9 mouse cellular contexts compared by ENCODE assay signal in genomic region chr10:43722164-43722563, GRCm38 (mm10).
DNase-seq lines count a peak whose midpoint lies in the region; ATAC-seq lines count a peak whose summit lies in the region.
"Had no signal": no experiment of that assay in that cellular context is flagged by ENCODE, and none has a peak within 500 bp of the region (broad histone marks: within the 10 kb centered on the region; RNA-seq: fewer than 3 reads in every experiment).

No protein-coding gene starts in this region.

- no peak overlapping the region for H3K9ac ChIP-seq in intestine, embryonic 15.5 days
- no peak overlapping the region for H3K9ac ChIP-seq in intestine, embryonic 16.5 days (ENCODE audit: low read depth, low read length)
- H3K9ac ChIP-seq in forebrain, embryonic 13.5 days: no peak overlapping the region
- H3K9ac ChIP-seq in limb, embryonic 11.5 days (ENCODE audit: low read length): no peak overlapping the region
- no peak overlapping the region for H3K9ac ChIP-seq in neural tube, embryonic 14.5 days (replicated peaks; ENCODE audit: low read depth, low read length)

- H3K27ac ChIP-seq in intestine, embryonic 15.5 days: no peak overlapping the region
- H3K27ac ChIP-seq in intestine, embryonic 16.5 days (ENCODE audit: low read length): no peak overlapping the region
- no peak overlapping the region for H3K27ac ChIP-seq in forebrain, embryonic 13.5 days
- peak overlapping the region; percentile 99 for H3K27ac ChIP-seq in limb, embryonic 11.5 days (replicated peaks; ENCODE audit: low read depth, low read length)
- H3K27ac ChIP-seq in neural tube, embryonic 14.5 days (ENCODE audit: low read depth, low read length): no peak overlapping the region; the same call in 1 of the 2 replicates

- no peak overlapping the region for H3K4me3 ChIP-seq in intestine, embryonic 15.5 days (replicated peaks)
- no peak overlapping the region for H3K4me3 ChIP-seq in intestine, embryonic 16.5 days (ENCODE audit: low read length)
- H3K4me3 ChIP-seq in forebrain, embryonic 13.5 days: no peak overlapping the region
- no peak overlapping the region for H3K4me3 ChIP-seq in limb, embryonic 11.5 days (ENCODE audit: low read depth, low read length)
- no peak overlapping the region for H3K4me3 ChIP-seq in neural tube, embryonic 14.5 days (ENCODE audit: low read depth, low read length)

- 2% methylated on average over 3 of the region's 3 CpGs for WGBS in intestine, embryonic 15.5 days
- 6% methylated on average over 3 of the region's 3 CpGs for WGBS in intestine, embryonic 16.5 days
- WGBS in forebrain, embryonic 13.5 days: 3% methylated on average over 3 of the region's 3 CpGs
- 0% methylated on average over 2 of the region's 3 CpGs for WGBS in limb, embryonic 11.5 days
- WGBS in neural tube, embryonic 14.5 days: 4% methylated on average over 3 of the region's 3 CpGs

- H3K36me3 ChIP-seq in intestine, embryonic 15.5 days: no peaks in the 10 kb centered on the region
- H3K36me3 ChIP-seq in intestine, embryonic 16.5 days (ENCODE audit: control insufficient read depth, insufficient read depth, low read length): no peaks in the 10 kb centered on the region
- no peaks in the 10 kb centered on the region for H3K36me3 ChIP-seq in forebrain, embryonic 13.5 days (ENCODE audit: poor library complexity, severe bottlenecking)
- no peaks in the 10 kb centered on the region for H3K36me3 ChIP-seq in limb, embryonic 11.5 days (ENCODE audit: control insufficient read depth, insufficient read depth, low read length)
- no peaks in the 10 kb centered on the region for H3K36me3 ChIP-seq in neural tube, embryonic 14.5 days (ENCODE audit: control insufficient read depth, insufficient read depth, low read length)

- H3K4me2 ChIP-seq in intestine, embryonic 15.5 days (replicated peaks): peak overlapping the region; percentile 81; the same call in 1 of the 2 replicates
- H3K4me2 ChIP-seq in intestine, embryonic 16.5 days (ENCODE audit: low read depth, low read length): no peak overlapping the region
- H3K4me2 ChIP-seq in forebrain, embryonic 13.5 days: peak overlapping the region; percentile 78; the same call in 1 of the 2 replicates
- peak overlapping the region; percentile 64 for H3K4me2 ChIP-seq in limb, embryonic 11.5 days (ENCODE audit: low read depth, severe bottlenecking)
- peak overlapping the region; percentile 71 for H3K4me2 ChIP-seq in neural tube, embryonic 14.5 days (ENCODE audit: low read depth, low read length)

- no peaks in the 10 kb centered on the region for H3K27me3 ChIP-seq in intestine, embryonic 15.5 days (replicated peaks)
- no peaks in the 10 kb centered on the region for H3K27me3 ChIP-seq in intestine, embryonic 16.5 days (replicated peaks; ENCODE audit: control insufficient read depth, insufficient read depth, low read length)
- no peaks in the 10 kb centered on the region for H3K27me3 ChIP-seq in forebrain, embryonic 13.5 days
- no peaks in the 10 kb centered on the region for H3K27me3 ChIP-seq in limb, embryonic 11.5 days (ENCODE audit: control insufficient read depth, insufficient read depth, low read length)
- H3K27me3 ChIP-seq in neural tube, embryonic 14.5 days (ENCODE audit: control insufficient read depth, insufficient read depth, low read length): no peaks in the 10 kb centered on the region

- peak; percentile 60 for DNase-seq in limb, embryonic 11.5 days (ENCODE audit: low spot score)
- no peak for DNase-seq in cerebellum, postnatal 14 days
- DNase-seq: adrenal gland, postnatal 10 days; gastrocnemius, postnatal 25 days had no signal

- no peaks in the 10 kb centered on the region for H3K9me3 ChIP-seq in intestine, embryonic 15.5 days
- H3K9me3 ChIP-seq in intestine, embryonic 16.5 days (ENCODE audit: control insufficient read depth, low read length): no peaks in the 10 kb centered on the region
- H3K9me3 ChIP-seq in forebrain, embryonic 13.5 days (replicated peaks): no peaks in the 10 kb centered on the region
- no peaks in the 10 kb centered on the region for H3K9me3 ChIP-seq in limb, embryonic 11.5 days (ENCODE audit: control insufficient read depth, low read length)
- no peaks in the 10 kb centered on the region for H3K9me3 ChIP-seq in neural tube, embryonic 14.5 days (ENCODE audit: control insufficient read depth, low read length)

- no peak for ATAC-seq in intestine, embryonic 15.5 days
- no peak for ATAC-seq in intestine, embryonic 16.5 days
- no peak for ATAC-seq in forebrain, embryonic 13.5 days
- ATAC-seq in limb, embryonic 11.5 days (ENCODE audit: insufficient number of reproducible peaks, low FRiP score, low TSS enrichment, low read depth): 0 out of 2 replicates have a peak, but pooled peaks have one; percentile 1
- ATAC-seq in neural tube, embryonic 14.5 days (ENCODE audit: low read depth): peak; percentile 15; the same call in 1 of the 2 replicates
- no peak for ATAC-seq in frontal cortex, adult (ENCODE audit: low TSS enrichment)

- peaks cover 19% of the 10 kb centered on the region for H3K4me1 ChIP-seq in intestine, embryonic 15.5 days (replicated peaks)
- peaks cover 21% of the 10 kb centered on the region for H3K4me1 ChIP-seq in intestine, embryonic 16.5 days (ENCODE audit: control insufficient read depth, insufficient read depth, low read length)
- H3K4me1 ChIP-seq in forebrain, embryonic 13.5 days: peaks cover 25% of the 10 kb centered on the region
- peaks cover 26% of the 10 kb centered on the region for H3K4me1 ChIP-seq in limb, embryonic 11.5 days (ENCODE audit: control insufficient read depth, insufficient read depth, low read length)
- H3K4me1 ChIP-seq in neural tube, embryonic 14.5 days (ENCODE audit: control insufficient read depth, insufficient read depth, low read length): peaks cover 14% of the 10 kb centered on the region; the same call in 1 of the 2 replicates

Comparison
In these comparisons a context has a peak if more than half of its experiments do, and no peak if none do; other contexts are left out.
1. ATAC-seq: peak in limb, embryonic 11.5 days (single experiment) and neural tube, embryonic 14.5 days (single experiment); none in intestine, embryonic 15.5 days (single experiment), intestine, embryonic 16.5 days (single experiment), forebrain, embryonic 13.5 days (single experiment) and frontal cortex, adult (single experiment).